Mouse (Mus musculus) embryonic fibroblast, embryonic 13.5 days (primary cell): ENCODE data around the gene Dgcr8. TPM values are rescaled to one million over a fixed set of nuclear protein-coding genes. Genes with fewer than 3 reads are reported as not detected.

Experiments used
- H3K27ac ChIP-seq: 2 replicates; pipeline ENCODE4 v1.5.1; 2012; ENCODE audit warnings: low read length, control low read depth, inconsistent platforms; ENCODE audit not compliant: insufficient read depth
- H3K4me1 ChIP-seq: 2 replicates; pipeline ENCODE4 v1.6.1; 2011; ENCODE audit warnings: low read length; ENCODE audit not compliant: control insufficient read depth, insufficient read depth
- H3K4me3 ChIP-seq: 2 replicates; pipeline ENCODE4 v1.5.1; 2011; ENCODE audit warnings: mild to moderate bottlenecking, control low read depth, low read length; ENCODE audit not compliant: insufficient read depth
- CTCF ChIP-seq: IDR thresholded peaks from 2 replicates; pipeline ENCODE4 v1.5.1; 2011; ENCODE audit warnings: mild to moderate bottlenecking, control low read depth, low read length, moderate library complexity, borderline replicate concordance; ENCODE audit not compliant: insufficient read depth
- POLR2A ChIP-seq: IDR thresholded peaks from 2 replicates; pipeline ENCODE4 v1.6.1; 2011; ENCODE audit warnings: low read depth, mild to moderate bottlenecking, control low read depth, low read length, moderate library complexity
- polyA plus RNA-seq: library from polyadenylated mRNA; stranded (reverse); fragments of >200 nt; gene quantifications from 2 replicates; pipeline ENCODE4 v1.2.4, GENCODE M21; 2011; ENCODE audit warnings: low read depth; ENCODE audit not compliant: missing spikeins, insufficient read length

Gene Dgcr8
- 47.4 and 50.6 TPM in 2 replicates for polyA plus RNA-seq

DNA sequence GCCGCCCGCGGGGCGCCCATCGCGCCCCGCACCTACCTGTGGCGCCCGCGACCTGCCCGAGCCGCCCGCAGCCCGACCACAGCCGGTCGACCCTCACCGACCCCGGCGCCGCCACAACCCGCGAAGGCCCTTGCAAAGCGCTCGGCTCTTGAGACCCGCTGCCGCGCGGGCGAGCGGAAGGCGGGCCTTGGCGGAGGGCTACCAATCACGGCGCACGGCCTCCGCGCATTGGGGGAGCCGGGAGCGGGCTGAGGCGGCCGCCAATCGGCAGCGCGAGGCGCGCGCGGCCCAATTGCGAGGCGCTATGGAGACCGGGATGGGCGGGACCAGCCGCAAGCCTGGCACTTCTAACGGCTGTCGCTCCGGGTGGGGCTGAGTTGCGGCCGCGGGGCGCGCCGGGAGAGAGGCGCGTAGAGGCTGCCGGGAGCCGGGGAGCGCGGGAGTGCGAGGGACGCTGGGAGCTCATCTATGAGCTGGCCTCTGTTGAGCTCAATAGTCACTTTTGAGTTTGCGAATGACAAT is at the start of gene Dgcr8:
TSS of gene Dgcr8 (minus strand) at position 180 of the 522 bp plus-strand sequence.
- peaks cover 4% of the 10 kb centered on the region; the same call in 1 of the 2 replicates for H3K4me1 ChIP-seq
- peak within 1 kb of the TSS; percentile 76 for H3K27ac ChIP-seq
- H3K4me3 ChIP-seq, result peak within 1 kb of the TSS; percentile 98
- TF ChIP-seq POLR2A (no peak; the same call in 1 of the 2 replicates), CTCF (no peak)

DNA sequence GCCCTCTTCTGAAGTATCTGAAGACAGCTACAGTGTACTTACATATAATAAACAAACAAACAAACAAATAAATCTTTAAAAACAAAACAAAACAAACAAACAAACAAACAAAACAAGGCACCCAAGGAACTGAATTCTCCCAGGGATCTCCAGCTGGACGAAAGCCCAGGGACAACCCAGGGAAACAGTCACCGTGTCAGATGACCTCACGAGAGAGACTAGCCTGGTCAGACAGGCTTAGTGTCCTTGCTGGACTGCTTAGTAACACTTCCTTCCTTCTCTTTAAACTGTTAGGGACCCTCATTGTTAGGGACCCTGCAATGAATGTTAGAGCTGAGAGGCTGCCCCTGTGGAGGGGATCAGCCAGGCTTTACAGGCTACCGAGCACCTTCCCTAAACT is 48.2 kb upstream of the Dgcr8 start:
- no peak for TF ChIP-seq CTCF
- TF ChIP-seq POLR2A, result no peak
- no peak overlapping the region for H3K27ac ChIP-seq
- H3K4me3 ChIP-seq, result no peak overlapping the region
- peaks cover 2% of the 10 kb centered on the region; the same call in 1 of the 2 replicates for H3K4me1 ChIP-seq

DNA sequence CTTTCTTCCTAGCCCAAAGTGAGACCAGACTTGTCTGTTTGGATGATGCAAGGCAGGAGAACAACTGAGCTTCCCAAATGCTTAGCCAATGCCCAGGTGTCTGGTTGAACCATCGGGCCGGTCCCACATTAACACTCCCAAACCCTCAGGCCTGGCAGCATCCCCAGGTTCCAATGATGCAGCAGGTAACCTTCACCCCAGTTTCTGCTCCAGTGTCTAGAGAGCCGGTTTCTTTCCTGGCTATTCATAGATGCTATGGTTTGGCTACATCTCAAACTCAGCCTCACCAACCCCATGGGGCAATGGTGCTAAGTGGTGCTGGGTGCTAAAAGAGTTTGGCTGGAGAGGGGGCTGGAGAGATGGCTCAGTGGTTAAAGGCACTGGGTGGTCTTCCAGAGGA is 46.9 kb upstream of the Dgcr8 start:
- Histone ChIP-seq H3K4me3 (no peak overlapping the region), H3K4me1 (peaks cover 2% of the 10 kb centered on the region; the same call in 1 of the 2 replicates), H3K27ac (no peak overlapping the region)
- TF ChIP-seq POLR2A (no peak), CTCF (no peak)

- no peak for TF ChIP-seq CTCF
- no peak for TF ChIP-seq POLR2A
- Histone ChIP-seq H3K4me3 (no peak overlapping the region), H3K4me1 (peaks cover 2% of the 10 kb centered on the region; the same call in 1 of the 2 replicates), H3K27ac (no peak overlapping the region)
Measured at GRCm38 (mm10) chr16:18333976-18334375, 44.9 kb upstream of the Dgcr8 start.

- Histone ChIP-seq H3K4me3 (no peak overlapping the region), H3K4me1 (0 out of 2 replicates have a peak, but pooled peaks cover 5% of the 10 kb centered on the region), H3K27ac (no peak overlapping the region)
- TF ChIP-seq CTCF (no peak), POLR2A (no peak)
Measured at GRCm38 (mm10) chr16:18328524-18328923, 39.5 kb upstream of the Dgcr8 start.

GRCm38 (mm10) chr16:18327936-18328335 is 38.9 kb upstream of the Dgcr8 start:
- Histone ChIP-seq H3K27ac (no peak overlapping the region), H3K4me1 (peaks cover 9% of the 10 kb centered on the region; the same call in 1 of the 2 replicates), H3K4me3 (no peak overlapping the region)
- no peak for TF ChIP-seq POLR2A
- no peak for TF ChIP-seq CTCF

- H3K4me3 ChIP-seq, result no peak overlapping the region
- no peak overlapping the region for H3K27ac ChIP-seq
- peaks cover 9% of the 10 kb centered on the region; the same call in 1 of the 2 replicates for H3K4me1 ChIP-seq
- TF ChIP-seq POLR2A, result no peak
- no peak for TF ChIP-seq CTCF
Measured at GRCm38 (mm10) chr16:18325741-18326140, 36.7 kb upstream of the Dgcr8 start.

DNA sequence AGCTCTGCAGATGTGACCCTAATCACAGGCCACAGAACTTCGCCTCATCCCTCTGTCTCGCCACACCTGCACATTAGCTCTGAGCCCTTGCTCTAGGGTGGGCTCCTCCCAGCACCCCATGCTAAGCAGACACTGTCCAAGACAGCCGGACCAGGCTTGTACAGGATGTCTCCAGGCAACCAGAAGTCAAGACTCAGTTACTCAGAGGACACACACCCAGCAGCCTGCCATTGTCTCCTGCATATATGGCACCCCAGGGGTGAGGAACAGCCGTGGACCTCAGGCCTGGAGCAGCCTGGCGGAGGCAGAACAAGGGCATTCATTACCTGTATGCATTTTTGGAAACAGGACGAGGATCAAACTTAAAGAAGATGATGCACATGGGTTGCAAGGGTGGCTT is 35.0 kb upstream of the Dgcr8 start:
- TF ChIP-seq CTCF, result no peak
- no peak for TF ChIP-seq POLR2A
- no peak overlapping the region for H3K4me3 ChIP-seq
- H3K4me1 ChIP-seq, result peaks cover 9% of the 10 kb centered on the region; the same call in 1 of the 2 replicates
- no peak overlapping the region for H3K27ac ChIP-seq

GRCm38 (mm10) chr16:18323460-18323859 is 34.4 kb upstream of the Dgcr8 start:
- Histone ChIP-seq H3K4me3 (no peak overlapping the region), H3K27ac (peak overlapping the region; percentile 36; the same call in 1 of the 2 replicates), H3K4me1 (peaks cover 9% of the 10 kb centered on the region; the same call in 1 of the 2 replicates)
- no peak for TF ChIP-seq CTCF

DNA sequence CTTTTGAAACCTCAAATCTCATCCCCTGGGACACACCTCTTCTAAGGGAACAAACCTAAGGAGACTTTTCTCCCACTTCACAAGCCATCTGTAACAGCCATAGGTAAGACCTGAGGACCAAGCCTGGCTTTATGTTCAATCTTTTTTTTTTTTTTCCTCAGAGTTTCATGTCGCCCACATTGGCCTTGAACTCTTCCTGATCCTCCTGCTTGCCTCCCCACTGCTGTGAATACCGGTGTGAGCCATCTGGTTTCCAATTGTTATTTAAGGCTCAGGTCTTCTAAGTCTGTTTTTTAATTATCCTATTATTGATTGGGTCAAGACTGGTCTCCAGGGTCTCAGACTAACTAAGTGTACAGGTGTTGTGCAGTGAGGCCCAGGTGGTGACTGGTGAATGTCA is 32.4 kb upstream of the Dgcr8 start:
- Histone ChIP-seq H3K4me3 (no peak overlapping the region), H3K27ac (no peak overlapping the region)
- no peak for TF ChIP-seq CTCF
- TF ChIP-seq POLR2A, result no peak

More for the DNA sequence above, 32.4 kb upstream of the Dgcr8 start:
- peaks cover 9% of the 10 kb centered on the region; the same call in 1 of the 2 replicates for H3K4me1 ChIP-seq
